Mouse (Mus musculus): ENCODE results near the gene Sgca. TPM values are rescaled to one million over a fixed set of nuclear protein-coding genes. Genes with fewer than 3 reads are reported as not detected.

Sgca gene
- not detected in 2 replicates for polyA plus RNA-seq (2014; fragmentation: Nextera tagmentation; extraction: Ambion mirVana)

DNA sequence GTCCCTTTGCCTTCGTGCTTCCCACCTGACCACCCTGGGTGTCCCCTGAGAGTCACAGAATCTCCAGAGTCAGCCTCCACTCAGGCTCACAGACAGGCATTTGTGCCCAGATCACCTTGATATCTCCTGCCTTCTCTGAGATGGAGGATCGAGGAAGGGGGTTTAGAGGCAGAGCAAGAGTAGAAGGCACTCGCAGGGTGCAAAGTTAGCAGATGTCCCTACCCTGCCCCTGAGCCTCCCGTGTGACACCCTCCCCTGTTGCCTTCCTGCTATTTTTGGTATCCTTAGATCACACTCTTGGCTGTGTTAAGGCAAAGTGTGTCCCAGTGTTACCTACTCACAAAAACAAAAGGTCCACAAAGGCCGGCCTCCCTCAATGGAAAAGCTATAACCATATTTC lies at the start of gene Sgca:
Sgca (minus strand) TSS at position 129 of the 400 bp plus-strand sequence.
- H3K36me3 ChIP-seq (ENCODE audit: control insufficient read depth, insufficient read depth, low read length) = no peaks in the 10 kb centered on the region
- no peak within 1 kb of the TSS for H3K9ac ChIP-seq (ENCODE audit: low read length)
- WGBS = 77% methylated on average over 5 of the region's 5 CpGs
- H3K27me3 ChIP-seq (replicated peaks; ENCODE audit: control insufficient read depth, insufficient read depth, low read length) = no peaks in the 10 kb centered on the region
- ATAC-seq = no peak
- H3K4me2 ChIP-seq (ENCODE audit: low read length) = no peak within 1 kb of the TSS
- no peak within 1 kb of the TSS for H3K4me3 ChIP-seq (ENCODE audit: low read depth, low read length)
- no peak within 1 kb of the TSS for H3K27ac ChIP-seq (ENCODE audit: low read depth, low read length)
- peaks cover 7% of the 10 kb centered on the region; the same call in 1 of the 2 replicates for H3K4me1 ChIP-seq (ENCODE audit: control insufficient read depth, insufficient read depth, low read length)
- DNase-seq (ENCODE audit: low spot score) = no peak
- no peaks in the 10 kb centered on the region for H3K9me3 ChIP-seq (replicated peaks; ENCODE audit: control insufficient read depth, low read length)

DNA sequence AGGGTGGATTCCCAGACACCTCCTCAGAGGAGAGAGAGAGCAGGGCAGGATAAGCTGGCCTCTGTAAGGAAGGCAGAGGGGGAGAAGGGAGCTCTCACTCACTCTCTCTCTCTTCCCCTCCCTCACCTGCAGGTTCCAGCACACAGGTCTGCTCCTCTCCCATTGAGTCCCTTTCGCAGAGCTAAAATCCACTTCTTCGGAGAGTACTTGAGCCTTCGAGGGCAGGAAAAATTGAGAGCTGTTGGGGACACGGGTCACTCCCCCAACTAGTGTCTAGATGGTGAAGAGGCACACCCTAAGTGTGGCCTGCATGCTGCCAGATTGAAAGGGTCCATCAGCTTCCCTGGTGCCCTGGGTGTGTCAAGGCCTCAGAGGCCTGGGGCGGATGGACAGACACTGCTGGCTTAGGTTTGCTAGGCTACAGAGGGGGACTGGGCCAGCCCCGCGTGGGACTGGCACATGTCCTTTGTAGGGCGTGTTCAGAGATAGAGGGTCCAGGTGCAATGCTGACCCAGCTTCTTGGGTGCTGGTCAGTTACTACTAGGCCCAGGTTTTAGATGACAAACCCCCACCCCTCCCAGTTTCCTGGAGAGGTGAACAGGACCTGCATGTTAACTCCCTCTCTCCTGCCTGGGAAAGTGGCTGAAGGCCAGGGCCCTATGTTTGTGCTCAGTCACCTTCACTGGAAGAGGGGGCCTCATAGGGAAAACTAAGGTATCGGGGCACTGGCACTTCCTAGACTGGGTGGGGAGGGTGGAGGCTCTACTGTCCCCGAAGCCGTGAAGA lies 49.3 kb upstream of the Sgca start:
- Histone ChIP-seq H3K4me3 (ENCODE audit: low read depth, low read length) (no peak overlapping the region), H3K36me3 (ENCODE audit: control insufficient read depth, insufficient read depth, low read length) (peaks cover 58% of the 10 kb centered on the region), H3K27ac (ENCODE audit: low read depth, low read length) (peak overlapping the region; percentile 74; the same call in 1 of the 2 replicates), H3K4me1 (ENCODE audit: control insufficient read depth, insufficient read depth, low read length) (peaks cover 6% of the 10 kb centered on the region; the same call in 1 of the 2 replicates), H3K9me3 (replicated peaks; ENCODE audit: control insufficient read depth, low read length) (no peaks in the 10 kb centered on the region), H3K4me2 (ENCODE audit: low read length) (no peak overlapping the region), H3K27me3 (replicated peaks; ENCODE audit: control insufficient read depth, insufficient read depth, low read length) (no peaks in the 10 kb centered on the region), H3K9ac (ENCODE audit: low read length) (no peak overlapping the region)
- ATAC-seq = no peak
- DNase-seq (ENCODE audit: low spot score) = no peak
- 92% methylated on average over 11 of the region's 11 CpGs for WGBS

DNA sequence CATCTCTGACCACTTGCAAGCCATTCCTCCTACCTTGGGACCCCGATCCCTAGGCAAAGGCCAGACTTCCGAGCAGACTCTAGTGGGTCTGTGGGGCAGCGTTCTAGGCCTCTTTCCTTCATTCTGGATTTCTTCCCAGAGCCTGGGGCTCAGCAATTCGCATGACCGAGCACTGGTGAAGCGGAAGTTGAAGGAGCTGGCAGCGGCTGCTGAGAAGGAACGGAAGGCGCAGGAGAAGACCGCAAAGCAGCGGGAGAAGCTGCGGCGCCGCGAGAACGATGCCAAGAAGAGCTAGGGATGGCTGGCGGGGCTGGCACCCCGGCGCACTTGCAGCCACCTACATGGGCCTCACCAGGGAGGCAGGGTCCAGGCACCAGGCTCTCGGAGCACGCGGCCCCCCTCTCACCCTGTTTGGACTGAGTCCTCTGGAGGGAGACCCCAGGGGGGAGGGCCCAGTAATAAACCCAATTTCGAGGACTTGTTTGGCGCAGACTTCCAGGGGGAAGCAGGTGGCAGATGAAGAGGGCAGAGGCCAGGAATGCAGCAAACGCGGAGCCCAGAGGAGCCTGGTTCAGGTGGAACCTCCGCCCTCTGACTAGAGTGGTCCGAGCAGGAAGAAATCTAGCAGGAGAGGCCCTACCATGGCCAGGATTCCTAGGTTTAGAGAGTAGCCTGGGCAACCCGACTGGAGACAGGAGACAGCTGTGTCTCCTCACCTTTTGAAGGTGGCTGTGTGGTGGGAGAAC lies 48.5 kb upstream of the Sgca start:
- H3K9ac ChIP-seq (ENCODE audit: low read length) = no peak overlapping the region
- WGBS = 45% methylated on average over 29 of the region's 29 CpGs
- H3K27ac ChIP-seq (ENCODE audit: low read depth, low read length) = peak overlapping the region; percentile 74; the same call in 1 of the 2 replicates
- no peak overlapping the region for H3K4me3 ChIP-seq (ENCODE audit: low read depth, low read length)
- DNase-seq (ENCODE audit: low spot score) (peak; percentile 77), ATAC-seq (peak; percentile 36; the same call in 1 of the 2 replicates)
- no peak overlapping the region for H3K4me2 ChIP-seq (ENCODE audit: low read length)
- H3K27me3 ChIP-seq (replicated peaks; ENCODE audit: control insufficient read depth, insufficient read depth, low read length) = no peaks in the 10 kb centered on the region
- H3K4me1 ChIP-seq (ENCODE audit: control insufficient read depth, insufficient read depth, low read length) = peaks cover 6% of the 10 kb centered on the region; the same call in 1 of the 2 replicates
- H3K9me3 ChIP-seq (replicated peaks; ENCODE audit: control insufficient read depth, low read length) = no peaks in the 10 kb centered on the region
- peaks cover 66% of the 10 kb centered on the region for H3K36me3 ChIP-seq (ENCODE audit: control insufficient read depth, insufficient read depth, low read length)

DNA sequence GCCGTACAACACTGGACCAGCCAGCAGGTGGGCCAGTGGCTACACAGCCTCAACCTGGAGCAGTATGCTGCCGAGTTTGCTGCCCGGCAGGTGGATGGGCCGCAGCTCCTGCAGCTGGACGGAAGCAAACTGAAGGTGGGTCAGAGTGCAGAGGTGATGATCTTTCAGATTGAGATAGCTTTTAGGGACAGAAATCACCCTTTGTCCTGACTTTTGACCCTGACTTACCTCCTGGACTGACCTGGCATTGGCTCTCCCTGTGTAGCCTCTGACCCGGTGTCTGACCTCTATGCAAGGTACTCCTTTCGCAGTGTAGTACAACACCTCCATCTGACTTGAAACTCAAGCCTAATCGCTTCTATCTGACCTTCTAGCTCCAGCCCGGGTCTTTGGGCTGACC lies 47.4 kb upstream of the Sgca start:
- ATAC-seq = no peak
- 96% methylated on average over 9 of the region's 9 CpGs for WGBS
- Histone ChIP-seq H3K4me1 (ENCODE audit: control insufficient read depth, insufficient read depth, low read length) (peaks cover 5% of the 10 kb centered on the region; the same call in 1 of the 2 replicates), H3K27ac (ENCODE audit: low read depth, low read length) (no peak overlapping the region), H3K9me3 (replicated peaks; ENCODE audit: control insufficient read depth, low read length) (no peaks in the 10 kb centered on the region), H3K4me3 (ENCODE audit: low read depth, low read length) (no peak overlapping the region), H3K9ac (ENCODE audit: low read length) (no peak overlapping the region), H3K27me3 (replicated peaks; ENCODE audit: control insufficient read depth, insufficient read depth, low read length) (no peaks in the 10 kb centered on the region), H3K4me2 (ENCODE audit: low read length) (no peak overlapping the region), H3K36me3 (ENCODE audit: control insufficient read depth, insufficient read depth, low read length) (peaks cover 77% of the 10 kb centered on the region)
- DNase-seq (ENCODE audit: low spot score) = no peak

DNA sequence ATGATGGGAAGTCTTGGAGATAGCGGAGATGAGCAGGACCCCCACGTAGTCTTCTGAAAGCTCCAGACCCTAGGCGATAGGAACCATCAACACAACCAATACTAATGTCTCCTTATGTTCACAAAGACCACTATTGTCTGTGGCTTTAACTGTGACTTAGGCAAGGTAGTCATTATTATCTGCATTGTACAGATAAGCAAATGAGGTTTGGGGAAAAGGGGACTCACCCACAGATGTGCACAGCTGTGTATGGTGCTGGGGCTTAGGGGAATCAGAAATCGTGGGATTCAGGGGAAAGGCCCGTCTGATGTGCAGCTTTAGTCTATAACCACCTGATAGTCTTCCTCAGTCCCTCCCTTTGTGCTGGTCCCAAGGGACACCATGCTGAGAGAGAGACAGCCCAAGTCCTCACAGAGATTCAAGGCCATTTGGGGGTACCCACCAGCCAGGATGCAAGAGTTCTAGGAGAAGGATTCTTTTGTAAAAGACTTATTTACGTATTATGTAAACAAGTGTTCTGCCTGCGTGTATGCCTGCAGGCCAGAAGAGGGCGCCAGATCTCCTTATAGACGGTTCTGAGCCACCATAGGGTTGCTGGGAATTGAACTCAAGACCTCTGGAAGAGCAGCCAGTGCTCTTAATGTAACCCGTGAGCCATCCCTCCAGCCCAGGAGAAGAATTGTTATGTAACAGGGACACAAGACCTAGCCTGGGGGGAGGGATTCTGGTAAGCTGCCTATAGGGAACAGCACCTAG lies 46.3 kb upstream of the Sgca start:
- H3K4me2 ChIP-seq (ENCODE audit: low read length) = no peak overlapping the region
- DNase-seq (ENCODE audit: low spot score) (no peak), ATAC-seq (no peak)
- H3K4me3 ChIP-seq (ENCODE audit: low read depth, low read length) = no peak overlapping the region
- H3K4me1 ChIP-seq (ENCODE audit: control insufficient read depth, insufficient read depth, low read length) = no peaks in the 10 kb centered on the region
- H3K27ac ChIP-seq (ENCODE audit: low read depth, low read length) = no peak overlapping the region
- H3K36me3 ChIP-seq (ENCODE audit: control insufficient read depth, insufficient read depth, low read length) = peaks cover 82% of the 10 kb centered on the region
- WGBS = 83% methylated on average over 10 of the region's 10 CpGs
- H3K9me3 ChIP-seq (replicated peaks; ENCODE audit: control insufficient read depth, low read length) = no peaks in the 10 kb centered on the region
- no peak overlapping the region for H3K9ac ChIP-seq (ENCODE audit: low read length)
- no peaks in the 10 kb centered on the region for H3K27me3 ChIP-seq (replicated peaks; ENCODE audit: control insufficient read depth, insufficient read depth, low read length)

DNA sequence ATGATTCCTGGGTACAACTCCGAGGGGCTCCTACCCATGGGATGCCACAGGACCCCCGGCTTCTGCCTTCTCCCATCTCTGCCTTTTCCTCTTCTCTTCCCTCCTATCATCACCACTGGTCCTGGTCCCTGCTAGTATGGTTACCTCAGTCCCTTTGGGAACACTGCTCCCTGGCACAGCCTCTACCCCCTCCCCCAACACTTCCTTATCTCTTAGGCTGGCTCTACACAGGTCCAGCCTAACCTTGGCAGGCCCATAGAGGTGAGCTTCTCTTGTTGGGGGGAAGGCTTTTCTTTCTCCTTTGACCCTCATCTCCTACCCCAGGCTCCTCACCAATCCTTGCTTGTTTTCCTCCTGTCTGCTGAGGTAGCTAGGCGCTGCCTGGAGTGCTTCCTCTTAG lies 39.4 kb upstream of the Sgca start:
- no peaks in the 10 kb centered on the region for H3K9me3 ChIP-seq (replicated peaks; ENCODE audit: control insufficient read depth, low read length)
- DNase-seq (ENCODE audit: low spot score) = no peak
- H3K4me2 ChIP-seq (ENCODE audit: low read length) = no peak overlapping the region
- ATAC-seq = no peak
- no peak overlapping the region for H3K27ac ChIP-seq (ENCODE audit: low read depth, low read length)
- WGBS = 70% methylated on average over 3 of the region's 3 CpGs
- no peak overlapping the region for H3K4me3 ChIP-seq (ENCODE audit: low read depth, low read length)
- peaks cover 26% of the 10 kb centered on the region for H3K4me1 ChIP-seq (ENCODE audit: control insufficient read depth, insufficient read depth, low read length)
- H3K9ac ChIP-seq (ENCODE audit: low read length) = no peak overlapping the region
- no peaks in the 10 kb centered on the region for H3K27me3 ChIP-seq (replicated peaks; ENCODE audit: control insufficient read depth, insufficient read depth, low read length)
- peaks cover 53% of the 10 kb centered on the region for H3K36me3 ChIP-seq (ENCODE audit: control insufficient read depth, insufficient read depth, low read length)

DNA sequence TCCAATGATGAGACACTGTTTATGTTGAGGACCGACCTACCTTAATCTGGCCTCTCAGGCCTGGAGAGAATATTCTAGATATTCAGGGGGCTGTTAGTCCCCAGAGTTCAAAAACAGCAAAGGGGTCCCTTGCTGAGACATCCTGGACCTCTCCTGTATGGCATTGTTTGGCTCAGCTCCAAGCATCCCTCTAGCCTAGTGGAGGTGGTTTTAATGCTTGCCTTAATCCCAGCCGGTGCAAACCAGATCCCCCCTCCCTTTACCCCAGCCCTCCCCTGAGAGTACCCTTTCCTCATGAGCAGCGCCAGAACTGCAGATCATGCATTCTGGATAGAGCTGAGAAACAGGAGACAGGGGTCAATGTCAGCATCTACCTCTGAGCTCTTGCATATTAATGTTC lies 36.4 kb upstream of the Sgca start:
- Histone ChIP-seq H3K4me2 (ENCODE audit: low read length) (peak overlapping the region; percentile 92), H3K36me3 (ENCODE audit: control insufficient read depth, insufficient read depth, low read length) (peaks cover 28% of the 10 kb centered on the region), H3K9ac (ENCODE audit: low read length) (peak overlapping the region; percentile 99), H3K27ac (ENCODE audit: low read depth, low read length) (no peak overlapping the region), H3K4me3 (ENCODE audit: low read depth, low read length) (peak overlapping the region; percentile 91), H3K27me3 (replicated peaks; ENCODE audit: control insufficient read depth, insufficient read depth, low read length) (no peaks in the 10 kb centered on the region), H3K4me1 (ENCODE audit: control insufficient read depth, insufficient read depth, low read length) (peaks cover 38% of the 10 kb centered on the region), H3K9me3 (replicated peaks; ENCODE audit: control insufficient read depth, low read length) (no peaks in the 10 kb centered on the region)
- ATAC-seq (no peak), DNase-seq (ENCODE audit: low spot score) (peak; percentile 34)
- 25% methylated on average over 3 of the region's 3 CpGs for WGBS

DNA sequence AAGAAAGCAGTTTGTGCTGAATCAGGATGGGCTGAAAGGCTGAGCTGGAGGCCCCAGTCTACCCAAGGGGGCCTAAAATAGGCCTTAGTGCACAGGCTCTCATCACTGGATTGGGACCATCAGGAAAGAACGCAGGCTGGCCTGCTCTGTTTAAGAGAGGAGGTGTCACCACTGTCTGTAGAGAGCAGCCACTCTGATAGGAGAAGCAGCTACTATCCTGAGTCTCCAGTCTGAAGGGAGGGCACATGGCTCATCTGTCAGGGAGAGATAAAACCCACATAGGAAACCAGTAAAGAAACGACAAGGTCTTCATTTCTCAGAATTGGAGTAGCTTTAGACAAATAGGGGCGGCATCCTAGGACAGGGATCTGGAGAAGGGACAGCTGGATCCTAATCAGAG lies 35.9 kb upstream of the Sgca start:
- no peaks in the 10 kb centered on the region for H3K9me3 ChIP-seq (replicated peaks; ENCODE audit: control insufficient read depth, low read length)
- H3K36me3 ChIP-seq (ENCODE audit: control insufficient read depth, insufficient read depth, low read length) = peaks cover 27% of the 10 kb centered on the region
- H3K27ac ChIP-seq (ENCODE audit: low read depth, low read length) = 0 out of 2 replicates have a peak overlapping the region, but pooled peaks have one; percentile 55
- H3K4me1 ChIP-seq (ENCODE audit: control insufficient read depth, insufficient read depth, low read length) = peaks cover 40% of the 10 kb centered on the region
- H3K27me3 ChIP-seq (replicated peaks; ENCODE audit: control insufficient read depth, insufficient read depth, low read length) = no peaks in the 10 kb centered on the region
- WGBS = 41% methylated on average over 3 of the region's 3 CpGs
- ATAC-seq (no peak), DNase-seq (ENCODE audit: low spot score) (no peak)
- peak overlapping the region; percentile 99 for H3K9ac ChIP-seq (ENCODE audit: low read length)
- H3K4me2 ChIP-seq (ENCODE audit: low read length) = peak overlapping the region; percentile 92
- peak overlapping the region; percentile 91 for H3K4me3 ChIP-seq (ENCODE audit: low read depth, low read length)

Measured in forebrain, embryonic 14.5 days (tissue).